ENCODE assay signal across 29 mouse cellular contexts in the genomic region with DNA sequence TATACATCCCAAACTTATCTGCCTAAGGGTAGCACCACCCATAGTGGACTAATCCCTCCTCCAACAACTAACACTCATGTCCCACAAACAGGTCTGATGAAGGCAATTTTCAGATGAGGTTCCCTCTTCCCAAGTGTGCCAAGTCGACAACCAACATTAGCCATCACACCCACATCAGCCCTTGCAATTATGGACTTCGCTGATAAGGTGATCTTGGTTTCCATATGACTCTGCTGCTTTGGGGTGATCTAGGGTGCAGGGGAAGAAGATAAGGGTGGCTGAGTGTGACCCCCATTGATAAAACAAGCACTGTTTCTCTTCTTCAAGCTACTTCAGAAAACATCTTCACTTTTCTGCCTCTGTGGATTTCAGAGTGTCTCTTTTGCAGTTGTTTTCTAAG.
DNase-seq lines count a peak whose midpoint lies in the region; ATAC-seq and TF ChIP-seq lines count a peak whose summit lies in the region.
"Had no signal": no experiment of that assay in that cellular context is flagged by ENCODE, and none has a peak within 500 bp of the region (broad histone marks: within the 10 kb centered on the region; RNA-seq: fewer than 3 reads in every experiment).

No protein-coding gene starts in this region.

- 38% methylated on average over 2 of the region's 2 CpGs for WGBS in liver, embryonic 16.5 days (ENCODE audit: insufficient replicate concordance)

- no peaks in the 10 kb centered on the region for H3K4me1 ChIP-seq in MEL (ENCODE audit: control insufficient read depth in 1 of 2, insufficient read depth in 2 of 2, low read length in 2 of 2)
- peaks cover 37% of the 10 kb centered on the region for H3K4me1 ChIP-seq in liver, embryonic 16.5 days (ENCODE audit: control insufficient read depth, low read depth, low read length)
- H3K4me1 ChIP-seq: embryonic facial prominence, embryonic 12.5 days; forebrain, embryonic 15.5 days; neural tube, embryonic 15.5 days had no signal

- no peaks in the 10 kb centered on the region for H3K27me3 ChIP-seq in MEL (ENCODE audit: control insufficient read depth in 1 of 2, insufficient read depth in 2 of 2, low read length in 2 of 2)
- no peaks in the 10 kb centered on the region for H3K27me3 ChIP-seq in liver, embryonic 16.5 days (ENCODE audit: control insufficient read depth, insufficient read depth, low read depth, low read length)
- H3K27me3 ChIP-seq: CH12.LX; embryonic facial prominence, embryonic 12.5 days; forebrain, embryonic 15.5 days; heart, embryonic 12.5 days; neural tube, embryonic 15.5 days had no signal

- peak; percentile 92 for ATAC-seq in liver, embryonic 16.5 days (ENCODE audit: low read depth)
- ATAC-seq: forebrain, embryonic 15.5 days; hindbrain, postnatal 0 days had no signal

- TF ChIP-seq EP300 in MEL (IDR thresholded peaks at IDR 0.05; ENCODE audit: low read depth in 1 of 2, low read length in 2 of 2) = peak; percentile 70 to 83

- H3K9me3 ChIP-seq in MEL (replicated peaks; ENCODE audit: insufficient read depth, low read length) = no peaks in the 10 kb centered on the region
- no peaks in the 10 kb centered on the region for H3K9me3 ChIP-seq in liver, embryonic 16.5 days (replicated peaks; ENCODE audit: control insufficient read depth, low read length)
- H3K9me3 ChIP-seq: embryonic facial prominence, embryonic 12.5 days; forebrain, embryonic 15.5 days; heart, embryonic 12.5 days; hindbrain, embryonic 10.5 days; limb, embryonic 12.5 days; neural tube, embryonic 15.5 days had no signal

- no peak for TF ChIP-seq RAD21 in MEL (IDR thresholded peaks at IDR 0.05; ENCODE audit: low read depth, low read length)

- DNase-seq in MEL (ENCODE audit: low read depth, low spot score) (peak; percentile 50), liver (peak; percentile 67)
- peak; percentile 36 for DNase-seq in c-Kit-positive CD71-positive TER-119-negative erythroid progenitor cells, embryonic 14.5 days (ENCODE audit: low read depth)
- DNase-seq in layer of hippocampus, adult 11-12 months (ENCODE audit: low spot score) = no peak
- DNase-seq in left cerebral cortex, postnatal 4 days = no peak
- no peak for DNase-seq in embryo, embryonic 10.5 days (ENCODE audit: low spot score)
- DNase-seq in heart, adult 8-10 months (ENCODE audit: low spot score) = no peak
- DNase-seq: adrenal gland, postnatal 36 days; B cell, adult 2 months; cerebellum, adult 18-20 months; cerebellum, postnatal 14 days; gastrocnemius, postnatal 10 days; heart, adult 11 months; heart, postnatal 10 days; kidney, adult 2 months; kidney, postnatal 10 days; layer of hippocampus, postnatal 36 days; lung, embryonic 14.5 days; lung, postnatal 36 days had no signal

- no peaks in the 10 kb centered on the region; a peak in 1 of 4 replicates for H3K36me3 ChIP-seq in MEL (ENCODE audit: control insufficient read depth in 1 of 2, insufficient read depth in 2 of 2, low read length in 2 of 2)
- H3K36me3 ChIP-seq in liver, embryonic 16.5 days (ENCODE audit: control insufficient read depth, insufficient read depth) = no peaks in the 10 kb centered on the region
- H3K36me3 ChIP-seq: embryonic facial prominence, embryonic 12.5 days; forebrain, embryonic 15.5 days; heart, embryonic 12.5 days; hindbrain, embryonic 10.5 days; limb, embryonic 12.5 days; neural tube, embryonic 15.5 days had no signal

- H3K79me2 ChIP-seq in MEL (ENCODE audit: control insufficient read depth, insufficient read depth, low read length, poor library complexity) = no peaks in the 10 kb centered on the region

- TF ChIP-seq CTCF in MEL (IDR thresholded peaks at IDR 0.05 in 2 of 3, conservative IDR thresholded peaks at IDR 0.05 in 1 of 3; ENCODE audit: control insufficient read depth in 1 of 3, insufficient read depth in 1 of 3, low read depth in 2 of 3, low read length in 3 of 3, poor library complexity in 1 of 3, severe bottlenecking in 1 of 3) = no peak

- peak overlapping the region; percentile 58 for H3K4me2 ChIP-seq in liver, embryonic 16.5 days (ENCODE audit: low read depth, low read length)
- H3K4me2 ChIP-seq: embryonic facial prominence, embryonic 12.5 days; forebrain, embryonic 15.5 days; heart, embryonic 12.5 days; limb, embryonic 12.5 days; lung, embryonic 14.5 days; midbrain, embryonic 11.5 days; neural tube, embryonic 15.5 days had no signal

- H3K9ac ChIP-seq in MEL (ENCODE audit: control insufficient read depth, low read depth, low read length, poor library complexity, severe bottlenecking) = no peak overlapping the region
- H3K9ac ChIP-seq in liver, embryonic 16.5 days (ENCODE audit: low read depth, low read length) = peak overlapping the region; percentile 19
- H3K9ac ChIP-seq: embryonic facial prominence, embryonic 12.5 days; forebrain, embryonic 15.5 days; heart, embryonic 12.5 days; limb, embryonic 12.5 days; lung, embryonic 14.5 days; neural tube, embryonic 15.5 days had no signal

- intact Hi-C loops in left cerebral cortex, postnatal 4 days (cut with DNase I) = no loop called here

- no peak overlapping the region for H3K4me3 ChIP-seq in MEL (ENCODE audit: control insufficient read depth in 1 of 2, insufficient read depth in 1 of 2, low read depth in 2 of 2, low read length in 2 of 2)
- H3K4me3 ChIP-seq in liver, embryonic 16.5 days (ENCODE audit: low read depth, low read length) = peak overlapping the region; percentile 14; the same call in 1 of the 2 replicates
- H3K4me3 ChIP-seq: embryonic facial prominence, embryonic 12.5 days; forebrain, embryonic 15.5 days; heart, embryonic 12.5 days; hindbrain, embryonic 10.5 days; limb, embryonic 12.5 days; neural tube, embryonic 15.5 days had no signal

- TF ChIP-seq POLR2A in MEL (IDR thresholded peaks at IDR 0.05; ENCODE audit: control insufficient read depth in 1 of 2, insufficient read depth in 1 of 2, low read depth in 1 of 2, low read length in 2 of 2, poor library complexity in 1 of 2) = no peak

- H3K27ac ChIP-seq in MEL (ENCODE audit: control insufficient read depth, low read depth, low read length) = no peak overlapping the region
- H3K27ac ChIP-seq in liver, embryonic 16.5 days (ENCODE audit: low read length) = peak overlapping the region; percentile 93
- H3K27ac ChIP-seq: embryonic facial prominence, embryonic 12.5 days; forebrain, embryonic 15.5 days; hindbrain, embryonic 10.5 days; hindbrain, postnatal 0 days; limb, embryonic 12.5 days; neural tube, embryonic 15.5 days had no signal

TF ChIP-seq in MEL, 35 proteins besides CTCF, POLR2A, EP300 and RAD21:
- no peak for TF ChIP-seq ELF1 (IDR thresholded peaks at IDR 0.05; ENCODE audit: low read depth, low read length)
- peak; percentile 32; the same call in 1 of the 2 replicates for TF ChIP-seq BHLHE40 (IDR thresholded peaks at IDR 0.05; ENCODE audit: borderline replicate concordance, low read depth, low read length)
- no peak for TF ChIP-seq JUND (IDR thresholded peaks at IDR 0.05; ENCODE audit: low read depth, low read length)
- no peak for TF ChIP-seq TBP (IDR thresholded peaks at IDR 0.05; ENCODE audit: low read depth, low read length)
- peak; percentile 88 for TF ChIP-seq TCF12 (IDR thresholded peaks at IDR 0.05; ENCODE audit: low read depth, low read length)
- TF ChIP-seq ETS1 (IDR thresholded peaks at IDR 0.05; ENCODE audit: low read depth, low read length) = peak; percentile 63
- no peak for TF ChIP-seq UBTF (IDR thresholded peaks at IDR 0.05; ENCODE audit: borderline replicate concordance, insufficient read depth, low read depth, low read length)
- no peak for TF ChIP-seq ZNF384 (IDR thresholded peaks at IDR 0.05; ENCODE audit: low read depth, low read length)
- no peak for TF ChIP-seq ZKSCAN1 (IDR thresholded peaks at IDR 0.05; ENCODE audit: low read depth, low read length)
- TF ChIP-seq RCOR1 (IDR thresholded peaks at IDR 0.05; ENCODE audit: low read depth, low read length) = peak; percentile 48; the same call in 1 of the 2 replicates
- TF ChIP-seq CHD1 (IDR thresholded peaks at IDR 0.05; ENCODE audit: low read depth, low read length) = no peak
- peak; percentile 77 for TF ChIP-seq GATA1 (IDR thresholded peaks at IDR 0.05; ENCODE audit: low read depth, low read length)

Comparison
In these comparisons a context has a peak if more than half of its experiments do, and no peak if none do; other contexts are left out.
1. DNase-seq: peak in MEL (single experiment), c-Kit-positive CD71-positive TER-119-negative erythroid progenitor cells, embryonic 14.5 days (single experiment) and liver (single experiment); none in layer of hippocampus, adult 11-12 months (single experiment), left cerebral cortex, postnatal 4 days (single experiment), embryo, embryonic 10.5 days (single experiment) and heart, adult 8-10 months (single experiment).